Mouse (Mus musculus) small intestine, adult 2 months (tissue): ENCODE results near the gene Dcun1d1.

Experiments used
- CTCF ChIP-seq: fragments of 200-500 bp; IDR thresholded peaks from 2 replicates; pipeline ENCODE4 v1.5.1; 2012; ENCODE audit warnings: low read depth, mild to moderate bottlenecking, control low read depth, inconsistent platforms, low read length, moderate library complexity, mixed read lengths; ENCODE audit not compliant: insufficient replicate concordance, insufficient read length; ENCODE audit errors: extremely low read depth
- POLR2A ChIP-seq: fragments of 200-500 bp; IDR thresholded peaks from 2 replicates; pipeline ENCODE4 v1.6.1; 2012; ENCODE audit warnings: low read depth, mild to moderate bottlenecking, control low read depth, inconsistent platforms, low read length, moderate library complexity

DNA sequence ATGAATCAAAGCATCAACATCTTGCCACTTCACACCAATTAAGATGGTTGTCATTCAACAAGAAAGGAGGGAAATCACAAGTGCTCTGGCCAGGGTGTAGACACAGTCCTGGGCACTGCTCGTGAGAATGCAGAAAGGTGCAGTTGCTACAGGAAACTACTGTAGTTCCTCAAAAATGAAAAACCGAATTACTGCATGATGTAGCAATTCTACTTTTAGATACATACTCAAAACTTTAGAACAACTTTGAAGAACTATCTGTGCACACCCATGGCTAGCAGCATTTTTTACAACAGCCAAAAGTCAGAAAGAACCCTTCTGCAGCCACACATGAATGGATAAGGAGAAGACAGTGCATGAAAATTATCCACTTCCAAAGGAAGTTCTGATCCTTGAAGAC is 29.2 kb upstream of the Dcun1d1 start:
- TF ChIP-seq CTCF, result no peak
- no peak for TF ChIP-seq POLR2A
